Mouse (Mus musculus) forebrain, embryonic 15.5 days (tissue): Measurements from ENCODE around the gene Rbm38. TPM values are rescaled to one million over a fixed set of nuclear protein-coding genes. Genes with fewer than 3 reads are reported as not detected.

Experiments used
- ATAC-seq: fragments of 200-750 bp; cut with Nextera tagmentation; replicated peaks from 2 replicates; pipeline ENCODE4 v1.8.0; 2017; ENCODE audit warnings: mild to moderate bottlenecking, moderate TSS enrichment, moderate library complexity
- H3K27ac ChIP-seq: fragments of 300-500 bp; sonication (generic); replicated peaks from 2 replicates; pipeline ENCODE4 v1.5.1; 2015; ENCODE audit warnings: mild to moderate bottlenecking, inconsistent platforms
- H3K27me3 ChIP-seq: fragments of 300-500 bp; sonication (generic); 2 replicates; pipeline ENCODE4 v1.6.1; 2015; ENCODE audit warnings: inconsistent platforms
- H3K36me3 ChIP-seq: fragments of 300-500 bp; sonication (generic); 2 replicates; pipeline ENCODE4 v1.6.1; 2015; ENCODE audit warnings: mild to moderate bottlenecking, inconsistent platforms
- H3K4me1 ChIP-seq: fragments of 300-500 bp; sonication (generic); 2 replicates; pipeline ENCODE4 v1.6.1; 2015; ENCODE audit warnings: inconsistent platforms
- H3K4me2 ChIP-seq: fragments of 300-500 bp; sonication (generic); replicated peaks from 2 replicates; pipeline ENCODE4 v1.6.1; 2015; ENCODE audit warnings: mild to moderate bottlenecking, inconsistent platforms
- H3K4me3 ChIP-seq: fragments of 300-500 bp; sonication (generic); 2 replicates; pipeline ENCODE4 v1.5.1; 2015; ENCODE audit warnings: mild to moderate bottlenecking, inconsistent platforms
- H3K9ac ChIP-seq: fragments of 300-500 bp; sonication (generic); replicated peaks from 2 replicates; pipeline ENCODE4 v1.6.1; 2015; ENCODE audit warnings: mild to moderate bottlenecking, inconsistent platforms
- H3K9me3 ChIP-seq: fragments of 300-500 bp; sonication (generic); 2 replicates; pipeline ENCODE4 v1.6.1; 2016; ENCODE audit warnings: inconsistent platforms
- WGBS: fragments of 180-500 bp; shearing (Covaris S2); methylation state at CpG from one replicate; pipeline ENCODE4 v1.1.7; 2015; ENCODE audit warnings: mixed read lengths; 5-methylcytosine and 5-hydroxymethylcytosine counted together
- polyA plus RNA-seq: library from polyadenylated mRNA; unstranded; fragments of >200 nt; fragmentation: Nextera tagmentation; extraction: Ambion mirVana; gene quantifications from 2 replicates; pipeline ENCODE4 v1.2.1, GENCODE M21; 2015

Gene Rbm38
- polyA plus RNA-seq, 1 experiment from 2014 or later: 24.0 TPM

DNA sequence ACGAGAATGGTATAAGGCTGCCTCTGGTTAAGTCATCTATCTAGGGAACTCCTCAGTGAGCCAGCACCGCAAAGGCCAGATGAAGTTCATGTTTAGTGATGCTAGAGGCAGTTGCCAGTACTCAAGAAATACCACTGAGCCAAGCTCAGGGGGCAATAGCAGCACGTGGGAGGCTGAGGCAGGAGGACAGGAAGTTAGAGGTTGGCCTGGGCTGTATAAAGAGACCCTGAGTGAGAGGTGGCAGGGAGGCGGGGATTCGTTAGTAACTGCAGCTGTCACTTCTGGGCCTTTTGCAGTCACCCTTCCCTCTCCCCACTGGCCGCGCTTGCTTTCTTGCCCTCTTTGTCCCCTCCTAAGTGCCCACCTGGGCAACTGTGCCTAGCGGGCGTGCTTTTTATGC is 976 bp upstream of the Rbm38 start:
- Histone ChIP-seq H3K4me3 (peak overlapping the region; percentile 44), H3K9me3 (no peaks in the 10 kb centered on the region), H3K4me1 (peaks cover 37% of the 10 kb centered on the region), H3K9ac (peak overlapping the region; percentile 33), H3K27ac (no peak overlapping the region), H3K4me2 (peak overlapping the region; percentile 85), H3K36me3 (peaks cover 18% of the 10 kb centered on the region), H3K27me3 (peaks cover 12% of the 10 kb centered on the region; the same call in 1 of the 2 replicates)
- ATAC-seq: peak; percentile 3; the same call in 1 of the 2 replicates
- 15% methylated on average over 9 of the region's 9 CpGs for WGBS

DNA sequence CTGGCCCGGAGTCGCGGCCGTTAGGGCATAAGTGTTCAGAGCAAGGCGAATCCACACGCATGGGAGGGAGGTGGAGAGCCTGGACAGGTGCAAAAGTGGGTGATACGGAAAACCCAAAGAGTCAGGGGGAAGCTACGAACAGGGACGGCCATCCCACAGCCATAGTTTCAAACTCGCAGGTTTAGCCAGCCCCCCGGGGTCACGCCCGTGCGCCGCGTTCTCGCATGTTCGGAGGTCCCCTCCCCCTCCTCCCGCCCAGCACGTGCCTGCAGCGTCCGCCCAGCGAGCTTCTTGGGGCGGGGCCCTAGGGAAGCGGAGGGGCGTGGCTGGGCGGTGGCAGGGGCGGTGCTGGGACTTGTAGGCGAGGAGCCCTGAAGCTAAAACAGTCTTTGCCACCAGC is 508 bp upstream of the Rbm38 start:
- H3K27ac ChIP-seq: no peak overlapping the region
- WGBS: under 1% methylated on average over 29 of the region's 29 CpGs
- H3K4me2 ChIP-seq: peak overlapping the region; percentile 85
- H3K27me3 ChIP-seq: peaks cover 12% of the 10 kb centered on the region; the same call in 1 of the 2 replicates
- ATAC-seq: peak; percentile 69
- H3K36me3 ChIP-seq: peaks cover 13% of the 10 kb centered on the region
- peak overlapping the region; percentile 33 for H3K9ac ChIP-seq
- H3K4me3 ChIP-seq: peak overlapping the region; percentile 44
- H3K9me3 ChIP-seq: no peaks in the 10 kb centered on the region
- peaks cover 42% of the 10 kb centered on the region for H3K4me1 ChIP-seq

DNA sequence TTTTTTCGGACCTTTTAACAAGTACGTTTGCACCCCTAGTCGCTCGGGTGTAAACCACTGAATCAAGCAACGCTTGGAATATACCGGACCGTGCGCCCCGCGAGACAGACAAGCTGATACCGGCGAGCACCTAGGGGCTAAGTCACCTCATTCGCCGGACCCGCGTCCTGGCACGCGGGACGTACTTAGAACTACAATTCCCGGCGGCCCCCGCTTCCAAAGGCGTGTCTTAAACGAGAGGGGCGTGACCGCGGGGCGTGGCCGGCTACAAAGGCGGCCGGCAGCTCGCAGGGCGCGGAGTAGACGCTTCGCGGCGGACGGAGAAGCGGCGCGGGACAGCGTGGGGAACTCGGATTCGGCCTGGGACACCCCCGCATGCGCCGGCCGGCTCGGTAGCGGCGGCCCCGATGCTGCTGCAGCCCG is 1.3 kb downstream of the Rbm38 start:
- no peaks in the 10 kb centered on the region for H3K36me3 ChIP-seq
- H3K9ac ChIP-seq: peak overlapping the region; percentile 66
- H3K9me3 ChIP-seq: no peaks in the 10 kb centered on the region
- peaks cover 12% of the 10 kb centered on the region; the same call in 1 of the 2 replicates for H3K27me3 ChIP-seq
- H3K27ac ChIP-seq: peak overlapping the region; percentile 68
- peak; percentile 79 for ATAC-seq
- peak overlapping the region; percentile 64 for H3K4me2 ChIP-seq
- peak overlapping the region; percentile 70 for H3K4me3 ChIP-seq
- peaks cover 59% of the 10 kb centered on the region for H3K4me1 ChIP-seq
- WGBS: under 1% methylated on average over 54 of the region's 54 CpGs

DNA sequence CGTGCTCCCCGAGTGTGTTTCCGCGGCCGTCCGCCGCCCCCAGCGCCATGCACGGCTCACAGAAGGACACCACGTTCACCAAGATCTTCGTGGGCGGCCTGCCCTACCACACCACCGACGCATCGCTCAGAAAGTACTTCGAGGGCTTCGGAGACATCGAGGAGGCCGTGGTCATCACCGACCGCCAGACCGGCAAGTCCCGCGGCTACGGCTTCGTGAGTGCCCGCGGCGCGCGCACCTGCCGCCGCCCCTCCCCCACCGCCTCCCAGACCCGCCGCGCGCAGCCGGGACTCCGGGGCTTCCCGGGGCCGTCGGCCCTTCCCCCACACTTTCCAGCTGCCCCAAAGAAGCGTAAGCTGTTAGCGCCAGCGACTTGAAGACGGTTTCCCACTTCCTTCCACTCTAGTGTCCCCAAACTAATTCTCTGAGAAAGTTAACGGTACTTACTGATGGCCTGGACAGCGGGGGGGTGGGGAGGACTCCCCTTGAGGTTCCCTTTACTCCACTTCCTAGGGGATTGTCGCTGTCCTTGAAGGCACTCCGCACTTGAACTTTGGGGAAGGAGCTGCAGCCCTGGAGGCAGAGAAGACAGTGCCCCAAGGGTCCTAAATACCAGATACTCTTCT is 1.9 kb downstream of the Rbm38 start:
- peak overlapping the region; percentile 70 for H3K4me3 ChIP-seq
- peak overlapping the region; percentile 64 for H3K4me2 ChIP-seq
- peak overlapping the region; percentile 68 for H3K27ac ChIP-seq
- H3K36me3 ChIP-seq: no peaks in the 10 kb centered on the region
- WGBS: under 1% methylated on average over 47 of the region's 51 CpGs
- peaks cover 64% of the 10 kb centered on the region for H3K4me1 ChIP-seq
- H3K9me3 ChIP-seq: no peaks in the 10 kb centered on the region
- peak overlapping the region; percentile 66 for H3K9ac ChIP-seq
- ATAC-seq: peak; percentile 51
- peaks cover 12% of the 10 kb centered on the region; the same call in 1 of the 2 replicates for H3K27me3 ChIP-seq

DNA sequence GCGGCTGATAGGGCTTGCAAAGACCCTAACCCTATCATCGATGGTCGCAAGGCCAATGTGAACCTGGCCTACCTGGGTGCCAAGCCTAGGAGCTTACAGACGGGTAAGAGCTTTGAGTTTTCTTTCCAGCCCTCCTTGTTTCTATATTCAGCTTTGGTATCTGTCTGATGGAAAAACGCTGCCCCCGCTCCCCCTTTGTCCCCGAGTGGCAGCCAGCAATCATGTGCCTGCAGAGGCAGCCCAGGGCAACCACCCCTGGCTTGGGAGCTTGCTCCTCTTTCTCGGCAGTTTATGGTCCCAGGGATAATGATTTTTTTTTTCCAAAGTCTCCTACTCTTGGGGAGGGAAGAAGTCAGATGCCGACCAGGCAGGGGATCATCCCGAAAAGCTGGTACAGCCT is 2.5 kb downstream of the Rbm38 start:
- Histone ChIP-seq H3K27ac (no peak overlapping the region), H3K9me3 (no peaks in the 10 kb centered on the region), H3K4me3 (peak overlapping the region; percentile 70), H3K4me1 (peaks cover 65% of the 10 kb centered on the region), H3K27me3 (peaks cover 12% of the 10 kb centered on the region; the same call in 1 of the 2 replicates), H3K4me2 (peak overlapping the region; percentile 64), H3K9ac (peak overlapping the region; percentile 66), H3K36me3 (no peaks in the 10 kb centered on the region)
- WGBS: 19% methylated on average over 10 of the region's 10 CpGs
- ATAC-seq: no peak

DNA sequence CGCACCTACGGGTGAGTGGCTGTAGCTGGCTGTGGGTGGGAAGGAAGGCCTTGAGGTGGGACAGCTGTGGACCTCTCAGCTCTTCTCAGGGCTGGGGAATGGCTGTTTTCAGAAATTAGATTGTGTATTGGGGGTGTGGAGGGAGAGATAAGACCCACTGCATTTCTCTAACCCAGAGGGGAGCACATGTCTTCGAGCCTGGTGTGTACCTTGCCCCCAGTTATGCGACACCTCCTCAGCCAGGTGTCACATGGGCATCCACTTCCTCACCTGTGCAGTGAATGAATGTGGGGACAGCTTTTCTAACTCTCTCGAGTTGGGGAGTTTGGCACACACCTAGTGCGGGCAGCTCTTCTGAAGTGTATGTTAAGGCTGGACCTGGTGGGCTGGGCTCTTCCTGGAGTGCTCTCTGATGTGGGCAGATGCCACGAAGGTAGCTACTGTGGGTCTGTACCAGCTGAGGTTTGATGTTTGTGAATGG is 3.1 kb downstream of the Rbm38 start:
- H3K4me3 ChIP-seq: peak overlapping the region; percentile 70
- H3K27ac ChIP-seq: no peak overlapping the region
- WGBS: 83% methylated on average over 7 of the region's 7 CpGs
- peak overlapping the region; percentile 66; the same call in 1 of the 2 replicates for H3K9ac ChIP-seq
- H3K9me3 ChIP-seq: no peaks in the 10 kb centered on the region
- H3K4me2 ChIP-seq: peak overlapping the region; percentile 64
- no peak for ATAC-seq
- H3K4me1 ChIP-seq: peaks cover 68% of the 10 kb centered on the region
- H3K27me3 ChIP-seq: peaks cover 12% of the 10 kb centered on the region; the same call in 1 of the 2 replicates
- no peaks in the 10 kb centered on the region for H3K36me3 ChIP-seq

DNA sequence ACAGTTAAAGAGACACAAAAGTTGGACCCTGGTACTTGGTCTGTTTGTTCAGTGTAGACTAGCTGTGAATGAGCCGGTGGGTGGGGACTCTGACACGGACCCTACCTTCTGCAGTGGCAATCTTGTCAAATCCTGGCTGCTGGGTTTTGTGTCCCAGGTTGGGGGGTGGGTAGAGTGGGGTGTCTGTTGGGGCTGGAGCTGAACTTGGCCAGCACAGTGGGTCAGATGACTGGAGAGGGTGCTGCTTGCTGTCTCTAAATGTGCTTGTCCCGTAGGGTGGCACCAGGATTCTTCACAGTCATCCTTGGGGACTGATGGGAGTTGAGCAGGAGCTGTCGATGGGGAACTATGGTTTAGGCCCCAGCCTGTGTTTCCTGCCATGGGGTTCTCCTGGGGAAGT is 3.7 kb downstream of the Rbm38 start:
- H3K9ac ChIP-seq: no peak overlapping the region
- peaks cover 68% of the 10 kb centered on the region for H3K4me1 ChIP-seq
- H3K4me3 ChIP-seq: peak overlapping the region; percentile 70; the same call in 1 of the 2 replicates
- WGBS: 72% methylated on average over 4 of the region's 4 CpGs
- no peak for ATAC-seq
- no peak overlapping the region for H3K27ac ChIP-seq
- H3K4me2 ChIP-seq: no peak overlapping the region
- no peaks in the 10 kb centered on the region for H3K9me3 ChIP-seq
- peaks cover 9% of the 10 kb centered on the region; the same call in 1 of the 2 replicates for H3K27me3 ChIP-seq
- H3K36me3 ChIP-seq: no peaks in the 10 kb centered on the region

DNA sequence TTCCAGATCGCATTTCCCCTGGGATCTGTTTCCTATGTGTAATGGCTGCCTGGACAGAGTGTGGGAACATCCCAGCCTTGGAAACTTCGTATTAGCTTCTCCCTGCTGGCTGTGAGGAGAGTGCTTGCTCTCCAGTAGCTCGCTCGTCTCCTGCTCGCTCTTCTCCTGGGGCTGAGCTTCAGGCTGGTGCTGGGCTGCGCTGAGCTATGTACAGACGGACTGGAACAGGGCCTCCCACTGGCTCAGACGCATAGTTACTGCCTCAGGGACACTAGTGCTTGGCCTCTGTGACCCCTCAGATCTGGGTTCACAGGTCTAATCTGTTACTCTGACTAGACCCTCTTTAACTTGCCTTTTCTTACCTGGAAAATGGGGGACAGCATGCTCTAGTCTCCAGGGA is 4.1 kb downstream of the Rbm38 start:
- no peak overlapping the region for H3K4me2 ChIP-seq
- no peak overlapping the region for H3K4me3 ChIP-seq
- H3K27me3 ChIP-seq: peaks cover 8% of the 10 kb centered on the region; the same call in 1 of the 2 replicates
- ATAC-seq: no peak
- no peaks in the 10 kb centered on the region for H3K36me3 ChIP-seq
- 74% methylated on average over 8 of the region's 8 CpGs for WGBS
- no peak overlapping the region for H3K9ac ChIP-seq
- no peak overlapping the region for H3K27ac ChIP-seq
- H3K9me3 ChIP-seq: no peaks in the 10 kb centered on the region
- H3K4me1 ChIP-seq: peaks cover 67% of the 10 kb centered on the region

DNA sequence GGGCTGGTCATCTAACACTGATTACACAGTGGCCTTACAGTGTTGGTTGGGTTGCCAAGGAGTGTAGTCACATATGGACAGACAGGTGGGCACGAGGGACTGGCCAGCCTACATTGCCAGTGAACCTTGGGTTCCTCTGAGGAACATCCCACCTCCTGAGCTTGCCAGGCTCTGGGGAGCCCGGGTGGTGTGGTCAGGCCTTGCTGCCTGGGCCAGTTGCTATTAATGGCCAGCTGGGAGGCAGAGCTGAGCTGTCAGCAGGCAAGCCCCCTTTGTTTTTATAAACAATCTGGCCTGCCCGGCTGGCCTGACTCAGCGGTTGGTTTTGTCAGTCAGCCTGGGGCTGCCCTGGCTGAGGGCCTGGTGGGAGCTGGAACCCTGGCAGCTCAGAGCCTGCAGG is 4.6 kb downstream of the Rbm38 start:
- no peak for ATAC-seq
- Histone ChIP-seq H3K27ac (0 out of 2 replicates have a peak overlapping the region, but pooled peaks have one; percentile 12), H3K4me1 (peaks cover 62% of the 10 kb centered on the region), H3K9me3 (no peaks in the 10 kb centered on the region), H3K4me3 (no peak overlapping the region), H3K4me2 (no peak overlapping the region), H3K36me3 (no peaks in the 10 kb centered on the region), H3K9ac (no peak overlapping the region), H3K27me3 (peaks cover 8% of the 10 kb centered on the region; the same call in 1 of the 2 replicates)
- WGBS: 16% methylated on average over 4 of the region's 4 CpGs

DNA sequence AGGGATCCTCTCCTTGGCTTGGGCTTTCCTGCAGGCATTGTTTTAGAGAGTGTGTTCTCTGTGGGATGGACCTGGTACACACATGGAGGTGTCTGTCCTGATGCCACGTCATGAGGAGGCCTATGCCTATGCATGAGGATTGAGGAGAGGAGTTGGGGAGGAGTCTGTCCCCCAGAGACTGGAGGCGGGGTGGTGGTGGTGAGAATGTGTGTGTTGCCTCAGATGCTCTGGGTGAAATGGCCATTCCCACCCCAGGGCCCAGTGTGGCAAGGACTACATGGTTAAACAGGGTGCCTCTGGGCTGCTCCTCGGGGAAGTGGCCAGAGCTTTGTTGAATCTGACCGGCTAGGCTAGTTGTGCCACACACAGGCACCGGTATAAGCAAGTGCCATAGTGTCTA is 6.0 kb downstream of the Rbm38 start:
- peaks cover 54% of the 10 kb centered on the region for H3K4me1 ChIP-seq
- no peak overlapping the region for H3K4me3 ChIP-seq
- H3K9ac ChIP-seq: no peak overlapping the region
- H3K36me3 ChIP-seq: 0 out of 2 replicates have a peak, but pooled peaks cover 4% of the 10 kb centered on the region
- no peak for ATAC-seq
- H3K27ac ChIP-seq: no peak overlapping the region
- 87% methylated on average over 5 of the region's 5 CpGs for WGBS
- no peaks in the 10 kb centered on the region for H3K9me3 ChIP-seq
- no peaks in the 10 kb centered on the region for H3K27me3 ChIP-seq
- no peak overlapping the region for H3K4me2 ChIP-seq

DNA sequence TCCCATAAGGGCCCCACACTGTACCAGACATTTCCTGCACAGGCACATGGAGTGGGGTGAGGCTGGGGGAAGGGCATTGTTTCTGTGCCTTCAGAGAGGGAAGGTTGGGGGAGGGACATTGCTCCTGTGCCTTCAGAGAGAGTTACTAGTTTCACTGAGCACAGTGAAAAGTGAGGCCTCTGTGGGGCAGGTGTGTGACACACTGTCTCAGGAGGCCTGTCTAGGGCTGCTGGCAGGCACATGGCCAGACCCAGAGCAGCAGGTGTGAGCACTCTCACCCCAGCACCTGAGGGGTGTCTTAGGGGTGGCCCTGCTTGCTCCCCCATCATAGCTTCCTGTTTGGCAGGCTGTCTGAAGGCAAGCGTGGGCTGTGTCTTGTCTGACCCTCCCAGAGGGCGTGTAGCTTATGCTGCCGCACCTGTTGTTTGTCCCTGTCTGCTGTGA is 6.4 kb downstream of the Rbm38 start:
- no peak overlapping the region for H3K27ac ChIP-seq

DNA sequence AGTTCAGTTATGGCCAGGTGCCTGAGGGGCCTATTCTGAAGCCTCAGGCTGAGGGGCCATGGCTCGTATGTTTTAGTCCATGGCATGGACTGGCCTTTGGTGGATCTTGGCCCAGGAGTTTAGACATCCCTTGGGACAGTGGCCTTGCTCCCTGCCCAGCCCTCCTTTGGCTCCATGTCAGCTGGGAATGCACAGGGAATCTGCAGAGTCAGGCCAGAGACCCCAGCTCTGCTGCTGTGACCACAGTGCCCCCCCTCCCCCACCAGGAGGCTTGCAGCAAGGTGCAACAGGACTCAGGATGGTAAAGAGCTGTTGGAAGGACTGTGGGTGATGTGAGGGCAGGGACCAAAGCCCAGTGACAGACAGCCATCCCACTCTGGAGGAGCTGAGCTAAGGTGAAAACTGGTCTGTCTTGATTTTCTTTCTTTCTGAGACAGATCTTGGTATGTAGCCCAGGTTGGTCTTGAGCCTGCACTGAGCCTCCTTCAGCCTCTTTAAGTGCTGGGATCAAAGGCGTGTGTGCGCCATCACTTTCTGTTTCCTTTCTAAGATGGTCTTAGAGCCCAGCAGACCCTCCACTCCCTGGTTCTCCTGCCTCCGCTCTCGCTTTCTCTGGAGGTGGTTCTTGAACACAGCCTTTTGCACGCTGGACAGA is 7.0 kb downstream of the Rbm38 start:
- Histone ChIP-seq H3K4me3 (no peak overlapping the region), H3K27me3 (no peaks in the 10 kb centered on the region), H3K4me2 (no peak overlapping the region), H3K4me1 (peaks cover 51% of the 10 kb centered on the region), H3K27ac (no peak overlapping the region), H3K9ac (no peak overlapping the region), H3K36me3 (0 out of 2 replicates have a peak, but pooled peaks cover 8% of the 10 kb centered on the region), H3K9me3 (no peaks in the 10 kb centered on the region)
- no peak for ATAC-seq
- WGBS: 93% methylated on average over 6 of the region's 6 CpGs

More for the DNA sequence above, 6.4 kb downstream of the Rbm38 start:
- no peak for ATAC-seq
- peaks cover 51% of the 10 kb centered on the region for H3K4me1 ChIP-seq
- H3K9me3 ChIP-seq: no peaks in the 10 kb centered on the region
- H3K27me3 ChIP-seq: no peaks in the 10 kb centered on the region
- 0 out of 2 replicates have a peak, but pooled peaks cover 4% of the 10 kb centered on the region for H3K36me3 ChIP-seq
- 84% methylated on average over 3 of the region's 3 CpGs for WGBS
- H3K9ac ChIP-seq: no peak overlapping the region
- H3K4me3 ChIP-seq: no peak overlapping the region
- H3K4me2 ChIP-seq: no peak overlapping the region
